Comparison of ENCODE assay signal across 11 mouse cellular contexts in genomic region chr9:44565367-44565766, GRCm38 (mm10). TPM values are rescaled to one million over a fixed set of nuclear protein-coding genes. Genes with fewer than 3 reads are reported as not detected.
DNase-seq lines count a peak whose midpoint lies in the region; ATAC-seq and TF ChIP-seq lines count a peak whose summit lies in the region.
"Had no signal": no experiment of that assay in that cellular context is flagged by ENCODE, and none has a peak within 500 bp of the region (broad histone marks: within the 10 kb centered on the region; RNA-seq: fewer than 3 reads in every experiment).

No protein-coding gene starts in this region.

- DNase-seq in midbrain, postnatal 0 days (ENCODE audit: low spot score) = peak; percentile 55
- peak; percentile 4 for DNase-seq in retina, postnatal 7 days (ENCODE audit: low read depth, low spot score)
- DNase-seq in frontal cortex, postnatal 14 days (ENCODE audit: low spot score in 2 of 2) = no peak
- no peak for DNase-seq in frontal cortex, postnatal 25 days (ENCODE audit: low spot score in 2 of 2)
- DNase-seq: lung, postnatal 4 days had no signal

- no peak for TF ChIP-seq CTCF in midbrain, postnatal 0 days (IDR thresholded peaks at IDR 0.05)

- H3K27ac ChIP-seq in forebrain, embryonic 12.5 days = 0 out of 2 replicates have a peak overlapping the region, but pooled peaks have one; percentile 19
- no peak overlapping the region for H3K27ac ChIP-seq in forebrain, embryonic 13.5 days
- H3K27ac ChIP-seq in midbrain, postnatal 0 days (ENCODE audit: low read depth, low read length) = no peak overlapping the region
- H3K27ac ChIP-seq in midbrain, embryonic 15.5 days = no peak overlapping the region

- no peaks in the 10 kb centered on the region for H3K27me3 ChIP-seq in forebrain, embryonic 12.5 days
- no peaks in the 10 kb centered on the region for H3K27me3 ChIP-seq in forebrain, embryonic 13.5 days
- no peaks in the 10 kb centered on the region for H3K27me3 ChIP-seq in midbrain, postnatal 0 days (ENCODE audit: insufficient read depth, low read length)
- H3K27me3 ChIP-seq in midbrain, embryonic 15.5 days (replicated peaks) = no peaks in the 10 kb centered on the region

- no peak for ATAC-seq in forebrain, embryonic 12.5 days (ENCODE audit: low FRiP score)
- no peak for ATAC-seq in forebrain, embryonic 13.5 days
- ATAC-seq in midbrain, postnatal 0 days (ENCODE audit: low FRiP score) = no peak
- no peak for ATAC-seq in midbrain, embryonic 15.5 days (replicated peaks)
- peak; percentile 83 for ATAC-seq in erythroblast, adult 5-6 weeks (replicated peaks; ENCODE audit: low FRiP score, poor library complexity, severe bottlenecking)
- ATAC-seq: inflammation-experienced regulatory T-cells, adult 6 months had no signal

- H3K4me2 ChIP-seq in forebrain, embryonic 12.5 days = no peak overlapping the region
- no peak overlapping the region for H3K4me2 ChIP-seq in forebrain, embryonic 13.5 days
- H3K4me2 ChIP-seq in midbrain, postnatal 0 days (ENCODE audit: low read depth, low read length, poor library complexity, severe bottlenecking) = no peak overlapping the region
- H3K4me2 ChIP-seq in midbrain, embryonic 15.5 days = no peak overlapping the region

- H3K36me3 ChIP-seq in forebrain, embryonic 12.5 days (replicated peaks) = no peaks in the 10 kb centered on the region
- no peaks in the 10 kb centered on the region for H3K36me3 ChIP-seq in forebrain, embryonic 13.5 days (ENCODE audit: poor library complexity, severe bottlenecking)
- H3K36me3 ChIP-seq in midbrain, postnatal 0 days (ENCODE audit: insufficient read depth, low read length) = no peaks in the 10 kb centered on the region
- H3K36me3 ChIP-seq in midbrain, embryonic 15.5 days (replicated peaks) = no peaks in the 10 kb centered on the region

- peaks cover 7% of the 10 kb centered on the region; the same call in 1 of the 2 replicates for H3K4me1 ChIP-seq in forebrain, embryonic 12.5 days
- H3K4me1 ChIP-seq in forebrain, embryonic 13.5 days = peaks cover 9% of the 10 kb centered on the region
- H3K4me1 ChIP-seq in midbrain, postnatal 0 days (ENCODE audit: insufficient read depth, low read length) = no peaks in the 10 kb centered on the region
- no peaks in the 10 kb centered on the region for H3K4me1 ChIP-seq in midbrain, embryonic 15.5 days

- WGBS in forebrain, embryonic 12.5 days = 11% methylated on average over 6 of the region's 6 CpGs
- 9% methylated on average over 6 of the region's 6 CpGs for WGBS in forebrain, embryonic 13.5 days
- 13% methylated on average over 6 of the region's 6 CpGs for WGBS in midbrain, postnatal 0 days
- 14% methylated on average over 6 of the region's 6 CpGs for WGBS in midbrain, embryonic 15.5 days

- H3K4me3 ChIP-seq in forebrain, embryonic 12.5 days (replicated peaks) = no peak overlapping the region
- H3K4me3 ChIP-seq in forebrain, embryonic 13.5 days = no peak overlapping the region
- H3K4me3 ChIP-seq in midbrain, postnatal 0 days (ENCODE audit: low read depth, low read length) = no peak overlapping the region
- no peak overlapping the region for H3K4me3 ChIP-seq in midbrain, embryonic 15.5 days

- H3K9me3 ChIP-seq in forebrain, embryonic 12.5 days = no peaks in the 10 kb centered on the region
- no peaks in the 10 kb centered on the region for H3K9me3 ChIP-seq in forebrain, embryonic 13.5 days (replicated peaks)
- H3K9me3 ChIP-seq in midbrain, postnatal 0 days (ENCODE audit: low read length) = no peaks in the 10 kb centered on the region
- no peaks in the 10 kb centered on the region for H3K9me3 ChIP-seq in midbrain, embryonic 15.5 days

- no peak overlapping the region for H3K9ac ChIP-seq in forebrain, embryonic 12.5 days
- no peak overlapping the region; the same call in 1 of the 2 replicates for H3K9ac ChIP-seq in forebrain, embryonic 13.5 days
- H3K9ac ChIP-seq in midbrain, postnatal 0 days (replicated peaks; ENCODE audit: low read length, poor library complexity, severe bottlenecking) = no peak overlapping the region
- H3K9ac ChIP-seq in midbrain, embryonic 15.5 days = no peak overlapping the region

RNA-seq across cellular contexts. Expression of gene Cxcr5, which starts 3.7 kb away (rescaled TPM):
- 0.27 TPM in 1 of 2 replicates, not detected in the other for polyA plus RNA-seq in forebrain, embryonic 12.5 days (2016; fragmentation: Nextera tagmentation; extraction: Ambion mirVana)
- polyA plus RNA-seq in forebrain, embryonic 13.5 days (2015; fragmentation: Nextera tagmentation; extraction: Ambion mirVana) = not detected in 2 replicates
- not detected in 2 replicates for total RNA-seq in midbrain, postnatal 0 days (2014; rRNA removed)
- not detected in 2 replicates for polyA plus RNA-seq in midbrain, postnatal 0 days (2015; fragmentation: Nextera tagmentation; extraction: Ambion mirVana)
- not detected in 2 replicates for polyA plus RNA-seq in midbrain, embryonic 15.5 days (2015; fragmentation: Nextera tagmentation; extraction: Ambion mirVana)
- not detected in 2 replicates for total RNA-seq in erythroblast, adult 5-6 weeks (2015; ENCODE audit: low replicate concordance)
- not detected in 2 replicates for total RNA-seq in erythroblast, adult 5-6 weeks (2017; ENCODE audit: low replicate concordance)
- total RNA-seq: layer of hippocampus, postnatal 25 days had no signal

RNA-seq across cellular contexts. Expression of gene Ddx6, which starts 39.3 kb away (rescaled TPM):
- 22.8 and 24.4 TPM in 2 replicates for polyA plus RNA-seq in forebrain, embryonic 12.5 days (2016; fragmentation: Nextera tagmentation; extraction: Ambion mirVana)
- polyA plus RNA-seq in forebrain, embryonic 13.5 days (2015; fragmentation: Nextera tagmentation; extraction: Ambion mirVana) = 28.1 and 30.0 TPM in 2 replicates
- 68.6 and 87.2 TPM in 2 replicates for total RNA-seq in midbrain, postnatal 0 days (2014; rRNA removed)
- 14.8 and 19.9 TPM in 2 replicates for polyA plus RNA-seq in midbrain, postnatal 0 days (2015; fragmentation: Nextera tagmentation; extraction: Ambion mirVana)
- polyA plus RNA-seq in midbrain, embryonic 15.5 days (2015; fragmentation: Nextera tagmentation; extraction: Ambion mirVana) = 20.7 and 22.6 TPM in 2 replicates
- total RNA-seq in erythroblast, adult 5-6 weeks (2015; ENCODE audit: low replicate concordance) = 53.1 and 53.8 TPM in 2 replicates
- total RNA-seq in erythroblast, adult 5-6 weeks (2017; ENCODE audit: low replicate concordance) = 109 and 114 TPM in 2 replicates

Comparison
In these comparisons a context has a peak if more than half of its experiments do, and no peak if none do; other contexts are left out.
1. DNase-seq: peak in midbrain, postnatal 0 days (single experiment) and retina, postnatal 7 days (single experiment); none in frontal cortex, postnatal 14 days (0 of 2) and frontal cortex, postnatal 25 days (0 of 2).